Mouse (Mus musculus) liver, embryonic 14.5 days (tissue): ENCODE data around the gene Ptprr. TPM values are rescaled to one million over a fixed set of nuclear protein-coding genes. Genes with fewer than 3 reads are reported as not detected.

ENCODE experiments used
- ATAC-seq: fragments of 200-750 bp; cut with Nextera tagmentation; 2 replicates; pipeline ENCODE4 v1.8.0; 2017; ENCODE audit warnings: moderate number of reproducible peaks, mild to moderate bottlenecking, moderate library complexity; ENCODE audit not compliant: insufficient read depth
- DNase-seq, 3 experiments: peaks; one replicate each; pipeline ENCODE4 v3.0.0-alpha.2; 2012 to 2013; ENCODE audit warnings: low read depth in 3 of 3, low spot score in 3 of 3
- H3K27ac ChIP-seq: fragments of 300-500 bp; sonication (generic); 2 replicates; pipeline ENCODE4 v1.5.1; 2014; ENCODE audit warnings: moderate library complexity, mild to moderate bottlenecking, control low read depth, inconsistent platforms
- H3K27me3 ChIP-seq: fragments of 300-500 bp; sonication (generic); 2 replicates; pipeline ENCODE4 v1.6.1; 2014; ENCODE audit warnings: mild to moderate bottlenecking, low read length, moderate library complexity; ENCODE audit not compliant: control insufficient read depth, insufficient read depth
- H3K36me3 ChIP-seq: fragments of 300-500 bp; sonication (generic); replicated peaks from 2 replicates; pipeline ENCODE4 v1.6.1; 2014; ENCODE audit warnings: low read depth; ENCODE audit not compliant: control insufficient read depth, insufficient read depth
- H3K4me1 ChIP-seq, 2 experiments: fragments of 200-500 bp in 1 of 2; fragments of 300-500 bp in 1 of 2; sonication (generic) in 1 of 2; replicated peaks; 2 replicates each; pipeline ENCODE4 v1.6.1; 2012 to 2014; ENCODE audit warnings: antibody characterized with exemption in 1 of 2, inconsistent platforms in 1 of 2, low read length in 1 of 2; ENCODE audit not compliant: control insufficient read depth in 2 of 2, insufficient read depth in 2 of 2
- H3K4me2 ChIP-seq: fragments of 300-500 bp; sonication (generic); 2 replicates; pipeline ENCODE4 v1.6.1; 2014; ENCODE audit warnings: low read depth, mild to moderate bottlenecking, control low read depth, moderate library complexity
- H3K4me3 ChIP-seq, 2 experiments: fragments of 200-500 bp in 1 of 2; fragments of 300-500 bp in 1 of 2; sonication (generic) in 1 of 2; 2 replicates each; pipeline ENCODE4 v1.5.1; 2012 to 2014; ENCODE audit warnings: low read depth in 2 of 2, low read length in 2 of 2, mild to moderate bottlenecking in 2 of 2, control low read depth in 1 of 2, inconsistent platforms in 1 of 2, moderate library complexity in 1 of 2; ENCODE audit not compliant: insufficient read depth in 1 of 2
- H3K9ac ChIP-seq: fragments of 300-500 bp; sonication (generic); replicated peaks from 2 replicates; pipeline ENCODE4 v1.6.1; 2014; ENCODE audit warnings: mild to moderate bottlenecking, control low read depth, moderate library complexity
- H3K9me3 ChIP-seq: fragments of 300-500 bp; sonication (generic); 2 replicates; pipeline ENCODE4 v1.6.1; 2016; ENCODE audit warnings: low read length, mixed read lengths; ENCODE audit not compliant: control insufficient read depth
- CTCF ChIP-seq: IDR thresholded peaks from 2 replicates; pipeline ENCODE4 v1.5.1; 2016; ENCODE audit warnings: antibody characterized with exemption, low read depth, control low read depth
- EP300 ChIP-seq: IDR thresholded peaks from 2 replicates; pipeline ENCODE4 v1.6.1; 2016; ENCODE audit warnings: antibody characterized with exemption, low read depth
- WGBS: fragments of 180-500 bp; shearing (Covaris S2); extraction: QIAGEN DNeasy Blood & Tissue Kit; methylation state at CpG from one replicate; pipeline ENCODE4 v1.1.7; 2014; ENCODE audit not compliant: insufficient replicate concordance; 5-methylcytosine and 5-hydroxymethylcytosine counted together
- polyA plus RNA-seq, 2 experiments: library from polyadenylated mRNA; depleted of rRNA in 1 of 2; stranded (reverse) in 1 of 2; unstranded in 1 of 2; fragments of >200 nt; fragmentation: Nextera tagmentation in 1 of 2; extraction: Ambion mirVana in 1 of 2; gene quantifications; 2 replicates each; pipeline versions ENCODE4 v1.2.1 to v1.2.3; 2012 to 2014

Gene Ptprr
- polyA plus RNA-seq, 2 experiments = 0.03 to 0.19 TPM

DNA sequence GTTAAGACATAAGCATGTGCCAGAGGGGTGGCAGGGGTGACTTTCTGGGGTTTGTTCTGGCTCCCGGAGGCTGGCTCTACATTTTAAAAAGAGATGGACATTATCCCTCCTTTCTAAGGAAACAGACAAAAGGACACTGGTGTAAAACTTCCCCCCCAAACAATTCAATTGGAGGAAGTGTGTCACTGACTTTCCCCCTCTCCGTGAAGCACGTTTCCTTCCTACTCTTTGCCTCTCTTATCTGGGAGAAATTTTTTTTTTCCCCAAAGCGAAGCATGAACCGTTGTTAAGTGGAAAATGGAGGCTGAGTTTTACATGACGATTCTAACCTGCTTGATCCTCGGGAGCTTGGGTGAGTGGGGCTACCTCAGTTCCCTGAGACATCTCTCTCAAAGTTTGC, 257.3 kb downstream of the Ptprr start, which contains the start of gene Ptprb:
Gene Ptprb, plus strand, starts transcription at position 244 of the 400 bp plus-strand sequence.
- 8% methylated on average over 7 of the region's 7 CpGs for WGBS
- H3K27me3 ChIP-seq = no peaks in the 10 kb centered on the region
- peaks cover 0 to 8% of the 10 kb centered on the region in 2 experiments; a peak in 2 of 4 replicates for H3K4me1 ChIP-seq
- H3K4me3 ChIP-seq = no peak within 1 kb of the TSS
- TF ChIP-seq CTCF = no peak
- DNase-seq (no peak), ATAC-seq (no peak)
- no peak within 1 kb of the TSS for H3K27ac ChIP-seq
- no peaks in the 10 kb centered on the region for H3K9me3 ChIP-seq
- H3K36me3 ChIP-seq = no peaks in the 10 kb centered on the region
- no peak within 1 kb of the TSS for H3K9ac ChIP-seq
- H3K4me2 ChIP-seq = no peak within 1 kb of the TSS

GRCm38 (mm10) chr10:116286697-116287344, 268.8 kb downstream of the Ptprr start:
- WGBS = 53% methylated on average over 7 of the region's 7 CpGs
- Histone ChIP-seq H3K27me3 (no peaks in the 10 kb centered on the region), H3K36me3 (no peaks in the 10 kb centered on the region), H3K9ac (no peak overlapping the region), H3K4me3 (no peak overlapping the region), H3K27ac (no peak overlapping the region), H3K9me3 (no peaks in the 10 kb centered on the region), H3K4me1 (peaks cover 0 to 2% of the 10 kb centered on the region in 2 experiments; a peak in 1 of 4 replicates), H3K4me2 (no peak overlapping the region)
- ATAC-seq = no peak
- DNase-seq = no peak
- TF ChIP-seq EP300 (no peak), CTCF (no peak)

- TF ChIP-seq EP300 = no peak
- no peak for TF ChIP-seq CTCF
- Histone ChIP-seq H3K4me1 (peaks cover 0 to 2% of the 10 kb centered on the region in 2 experiments; a peak in 1 of 4 replicates), H3K9ac (no peak overlapping the region), H3K36me3 (no peaks in the 10 kb centered on the region), H3K9me3 (no peaks in the 10 kb centered on the region), H3K27ac (no peak overlapping the region), H3K4me2 (no peak overlapping the region), H3K4me3 (no peak overlapping the region), H3K27me3 (no peaks in the 10 kb centered on the region)
- peak; percentile 61; the same call in 1 of the 2 replicates for ATAC-seq
- no peak for DNase-seq
- WGBS = 10% methylated on average over 9 of the region's 9 CpGs
Measured at GRCm38 (mm10) chr10:116288130-116288529, 270.1 kb downstream of the Ptprr start.

DNA sequence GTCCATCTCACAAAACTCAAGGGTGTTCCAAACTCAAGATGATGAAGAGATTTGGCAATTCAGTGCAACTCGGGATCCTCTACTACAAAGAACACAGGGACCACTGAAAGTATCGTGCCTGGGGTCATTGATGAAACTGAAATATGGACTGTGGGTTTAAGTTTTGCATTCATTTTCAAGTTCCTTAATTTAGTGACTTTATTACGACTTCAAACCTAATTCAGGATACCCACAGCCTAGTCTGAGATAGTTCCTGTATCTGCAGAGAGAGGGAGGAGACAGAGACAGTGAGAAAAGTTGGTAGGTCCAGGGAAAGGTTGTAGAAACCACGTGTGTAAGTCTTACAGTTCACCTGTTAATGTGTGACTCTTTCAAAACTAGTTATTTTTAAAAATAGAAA, 272.5 kb downstream of the Ptprr start:
- no peak overlapping the region for H3K4me3 ChIP-seq
- peaks cover 0 to 2% of the 10 kb centered on the region in 2 experiments; a peak in 1 of 4 replicates for H3K4me1 ChIP-seq
- H3K9me3 ChIP-seq = no peaks in the 10 kb centered on the region
- H3K27ac ChIP-seq = no peak overlapping the region
- no peaks in the 10 kb centered on the region for H3K27me3 ChIP-seq
- H3K9ac ChIP-seq = no peak overlapping the region
- ATAC-seq = no peak
- no peak for DNase-seq
- no peak overlapping the region for H3K4me2 ChIP-seq
- WGBS = 39% methylated on average over 4 of the region's 4 CpGs
- no peaks in the 10 kb centered on the region for H3K36me3 ChIP-seq
- TF ChIP-seq CTCF = no peak

GRCm38 (mm10) chr10:116291153-116291755, 273.2 kb downstream of the Ptprr start:
- Histone ChIP-seq H3K4me3 (no peak overlapping the region), H3K36me3 (no peaks in the 10 kb centered on the region), H3K9ac (no peak overlapping the region), H3K4me2 (no peak overlapping the region), H3K4me1 (peaks cover 0 to 2% of the 10 kb centered on the region in 2 experiments; a peak in 1 of 4 replicates), H3K9me3 (no peaks in the 10 kb centered on the region), H3K27ac (no peak overlapping the region), H3K27me3 (no peaks in the 10 kb centered on the region)
- no peak for ATAC-seq
- no peak for DNase-seq
- WGBS = 35% methylated on average over 8 of the region's 8 CpGs
- TF ChIP-seq CTCF (no peak), EP300 (no peak)
